Mouse (Mus musculus) hindbrain, embryonic 13.5 days (tissue): Measurements from ENCODE around the gene Usp39. TPM values are rescaled to one million over a fixed set of nuclear protein-coding genes. Genes with fewer than 3 reads are reported as not detected.

Experiments
- ATAC-seq: fragments of 200-750 bp; cut with Nextera tagmentation; 2 replicates; pipeline ENCODE4 v1.8.0; 2017; ENCODE audit warnings: moderate TSS enrichment; ENCODE audit not compliant: low FRiP score
- H3K27ac ChIP-seq: fragments of 300-500 bp; sonication (generic); 2 replicates; pipeline ENCODE4 v1.5.1; 2015; ENCODE audit warnings: inconsistent platforms, mild to moderate bottlenecking, moderate library complexity
- H3K27me3 ChIP-seq: fragments of 300-500 bp; sonication (generic); 2 replicates; pipeline ENCODE4 v1.6.1; 2015; ENCODE audit warnings: mild to moderate bottlenecking, inconsistent platforms
- H3K36me3 ChIP-seq: fragments of 300-500 bp; sonication (generic); 2 replicates; pipeline ENCODE4 v1.6.1; 2015; ENCODE audit warnings: mild to moderate bottlenecking, inconsistent platforms
- H3K4me1 ChIP-seq: fragments of 300-500 bp; sonication (generic); replicated peaks from 2 replicates; pipeline ENCODE4 v1.6.1; 2015; ENCODE audit warnings: inconsistent platforms
- H3K4me2 ChIP-seq: fragments of 300-500 bp; sonication (generic); 2 replicates; pipeline ENCODE4 v1.6.1; 2015; ENCODE audit warnings: inconsistent platforms, mild to moderate bottlenecking, moderate library complexity
- H3K4me3 ChIP-seq: fragments of 300-500 bp; sonication (generic); 2 replicates; pipeline ENCODE4 v1.5.1; 2015; ENCODE audit warnings: mild to moderate bottlenecking, inconsistent platforms
- H3K9ac ChIP-seq: fragments of 300-500 bp; sonication (generic); 2 replicates; pipeline ENCODE4 v1.6.1; 2015; ENCODE audit warnings: mild to moderate bottlenecking, inconsistent platforms
- H3K9me3 ChIP-seq: fragments of 300-500 bp; sonication (generic); 2 replicates; pipeline ENCODE4 v1.6.1; 2016; ENCODE audit warnings: inconsistent platforms
- WGBS: fragments of 180-500 bp; shearing (Covaris S2); methylation state at CpG from one replicate; pipeline ENCODE4 v1.1.7; 2015; 5-methylcytosine and 5-hydroxymethylcytosine counted together
- polyA plus RNA-seq: library from polyadenylated mRNA; unstranded; fragments of >200 nt; fragmentation: Nextera tagmentation; extraction: Ambion mirVana; gene quantifications from 2 replicates; pipeline ENCODE4 v1.2.1, GENCODE M21; 2015

Gene Usp39
- polyA plus RNA-seq, 1 experiment from 2014 or later = 46.7 TPM

DNA sequence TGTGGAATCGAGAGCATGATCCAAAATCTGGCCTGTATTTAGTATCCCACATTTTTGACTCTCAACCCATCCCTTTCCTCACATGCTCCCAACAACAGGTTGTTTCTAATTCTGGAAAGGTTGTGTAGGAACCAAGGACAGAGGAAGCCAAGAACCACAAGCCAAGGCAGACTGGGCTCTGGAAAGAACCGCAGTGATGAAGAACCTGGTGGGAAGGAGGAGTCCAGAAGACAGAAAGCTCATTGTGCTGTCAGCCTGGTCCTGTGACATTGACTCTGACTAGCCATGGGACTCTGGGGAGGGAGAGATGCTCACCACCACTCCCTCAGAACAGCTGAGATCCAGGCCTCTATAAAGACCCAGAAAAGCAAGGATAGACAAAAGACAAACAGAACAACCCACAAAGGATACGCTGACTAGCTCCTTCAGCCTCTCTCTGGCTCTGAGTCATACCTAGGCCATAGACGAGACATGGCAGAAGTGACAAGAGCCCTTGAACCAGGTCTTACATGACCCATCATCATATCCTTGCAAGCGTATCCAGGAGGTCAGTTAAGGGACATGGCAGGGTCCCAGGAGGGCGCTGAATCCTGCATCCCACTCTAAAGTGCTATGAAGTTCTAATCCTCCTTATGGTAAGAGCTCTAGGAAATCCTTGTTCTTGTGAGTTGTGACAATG, 38.3 kb upstream of the Usp39 start:
- H3K36me3 ChIP-seq = no peaks in the 10 kb centered on the region
- H3K27ac ChIP-seq = no peak overlapping the region
- H3K4me1 ChIP-seq = peaks cover 8% of the 10 kb centered on the region
- H3K4me3 ChIP-seq = no peak overlapping the region
- no peaks in the 10 kb centered on the region for H3K9me3 ChIP-seq
- 85% methylated on average over 6 of the region's 6 CpGs for WGBS
- ATAC-seq = no peak
- no peak overlapping the region for H3K9ac ChIP-seq
- H3K27me3 ChIP-seq = peaks cover 39% of the 10 kb centered on the region
- no peak overlapping the region for H3K4me2 ChIP-seq

- Histone ChIP-seq H3K36me3 (no peaks in the 10 kb centered on the region), H3K9me3 (no peaks in the 10 kb centered on the region), H3K4me1 (peaks cover 8% of the 10 kb centered on the region), H3K9ac (no peak overlapping the region), H3K27ac (no peak overlapping the region), H3K4me3 (no peak overlapping the region), H3K27me3 (peaks cover 35% of the 10 kb centered on the region), H3K4me2 (no peak overlapping the region)
- no peak for ATAC-seq
- 85% methylated on average over 6 of the region's 6 CpGs for WGBS
Observed at GRCm38 (mm10) chr6:72382494-72382893, 37.5 kb upstream of the Usp39 start.

GRCm38 (mm10) chr6:72380131-72380770, 35.3 kb upstream of the Usp39 start, which contains the start of gene Vamp5:
Vamp5 (minus strand) TSS chr6:72380468.
- 2% methylated on average over 48 of the region's 49 CpGs for WGBS
- Histone ChIP-seq H3K27ac (no peak within 1 kb of the TSS), H3K4me2 (peak within 1 kb of the TSS; percentile 59), H3K4me1 (peaks cover 8% of the 10 kb centered on the region), H3K36me3 (no peaks in the 10 kb centered on the region), H3K27me3 (peaks cover 34% of the 10 kb centered on the region), H3K9ac (peak within 1 kb of the TSS; percentile 70), H3K4me3 (peak within 1 kb of the TSS; percentile 43), H3K9me3 (no peaks in the 10 kb centered on the region)
- ATAC-seq = no peak

DNA sequence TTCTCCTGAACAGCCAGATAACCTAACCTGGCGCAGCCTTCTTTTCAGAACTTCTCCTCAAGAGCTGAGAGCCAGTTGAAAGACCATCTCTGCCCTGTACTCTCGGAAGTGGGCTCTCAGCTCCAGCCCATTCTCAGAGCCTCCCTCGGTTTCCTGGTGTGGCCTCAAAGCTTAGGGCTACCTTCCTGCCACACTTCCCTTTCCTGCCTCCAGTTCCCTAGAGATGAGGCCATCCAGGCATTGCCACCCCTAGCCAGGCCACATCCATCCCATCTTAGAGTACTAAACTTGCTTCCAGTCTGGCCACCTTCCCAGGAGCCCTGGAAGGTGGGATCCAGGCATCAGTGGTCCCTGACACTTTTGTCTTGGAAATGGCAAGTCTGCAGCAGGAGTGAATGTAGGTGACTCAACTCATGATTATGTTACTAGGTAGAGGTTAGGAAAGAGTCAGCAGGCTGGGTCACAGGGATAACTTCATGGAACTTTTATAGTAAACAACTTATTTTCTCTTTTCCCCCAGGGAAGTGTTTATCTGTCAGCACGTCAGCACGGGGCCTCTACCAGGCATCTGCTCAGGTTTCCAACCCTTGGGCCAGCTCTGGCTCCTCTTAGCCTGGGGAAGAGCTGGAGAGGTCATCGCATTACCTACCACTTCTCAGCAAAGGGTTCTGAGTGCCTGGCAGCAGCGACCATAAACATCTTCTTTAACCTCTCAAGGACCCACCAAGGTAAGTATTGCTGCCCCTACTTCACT, 34.6 kb upstream of the Usp39 start:
- WGBS = 42% methylated on average over 7 of the region's 7 CpGs
- no peaks in the 10 kb centered on the region for H3K36me3 ChIP-seq
- peak overlapping the region; percentile 43; the same call in 1 of the 2 replicates for H3K4me3 ChIP-seq
- H3K4me1 ChIP-seq = peaks cover 8% of the 10 kb centered on the region
- no peak overlapping the region for H3K27ac ChIP-seq
- peaks cover 34% of the 10 kb centered on the region for H3K27me3 ChIP-seq
- ATAC-seq = no peak
- H3K4me2 ChIP-seq = peak overlapping the region; percentile 59
- no peaks in the 10 kb centered on the region for H3K9me3 ChIP-seq
- H3K9ac ChIP-seq = peak overlapping the region; percentile 70; the same call in 1 of the 2 replicates

- Histone ChIP-seq H3K9me3 (no peaks in the 10 kb centered on the region), H3K36me3 (no peaks in the 10 kb centered on the region), H3K4me3 (no peak overlapping the region), H3K27ac (no peak overlapping the region), H3K9ac (no peak overlapping the region), H3K4me1 (peaks cover 8% of the 10 kb centered on the region), H3K27me3 (peaks cover 34% of the 10 kb centered on the region), H3K4me2 (no peak overlapping the region)
- 84% methylated on average over 8 of the region's 8 CpGs for WGBS
- no peak for ATAC-seq
Observed at GRCm38 (mm10) chr6:72378510-72379234, 33.7 kb upstream of the Usp39 start.

GRCm38 (mm10) chr6:72374820-72375563, 30.0 kb upstream of the Usp39 start:
- Histone ChIP-seq H3K4me1 (peaks cover 5% of the 10 kb centered on the region; the same call in 1 of the 2 replicates), H3K27ac (no peak overlapping the region), H3K27me3 (peaks cover 16% of the 10 kb centered on the region), H3K4me2 (no peak overlapping the region), H3K36me3 (no peaks in the 10 kb centered on the region), H3K4me3 (no peak overlapping the region), H3K9ac (no peak overlapping the region), H3K9me3 (no peaks in the 10 kb centered on the region)
- ATAC-seq = no peak
- 85% methylated on average over 15 of the region's 15 CpGs for WGBS

DNA sequence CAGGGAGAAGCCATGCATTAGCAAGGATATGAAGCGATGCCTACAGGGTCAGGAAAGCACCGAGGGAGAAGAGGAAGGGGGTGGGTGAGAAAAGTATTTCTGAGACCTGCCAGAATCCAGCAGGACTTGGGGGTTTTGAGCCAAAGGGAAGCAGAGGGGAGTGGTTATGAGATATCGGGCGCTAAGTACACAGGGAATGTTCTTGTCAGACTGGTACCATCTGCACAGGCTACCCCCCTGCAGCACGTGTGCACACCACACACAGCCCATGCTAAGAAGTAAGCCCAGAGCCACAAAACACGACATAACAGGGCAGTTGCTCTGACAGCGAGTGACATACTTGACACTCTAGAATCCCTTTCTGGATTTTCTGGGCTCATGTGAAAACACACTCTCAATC, 29.2 kb upstream of the Usp39 start:
- Histone ChIP-seq H3K27me3 (peaks cover 9% of the 10 kb centered on the region), H3K4me2 (no peak overlapping the region), H3K9ac (no peak overlapping the region), H3K36me3 (no peaks in the 10 kb centered on the region), H3K27ac (no peak overlapping the region), H3K4me3 (no peak overlapping the region), H3K9me3 (no peaks in the 10 kb centered on the region), H3K4me1 (0 out of 2 replicates have a peak, but pooled peaks cover 4% of the 10 kb centered on the region)
- no peak for ATAC-seq
- WGBS = 73% methylated on average over 7 of the region's 7 CpGs

DNA sequence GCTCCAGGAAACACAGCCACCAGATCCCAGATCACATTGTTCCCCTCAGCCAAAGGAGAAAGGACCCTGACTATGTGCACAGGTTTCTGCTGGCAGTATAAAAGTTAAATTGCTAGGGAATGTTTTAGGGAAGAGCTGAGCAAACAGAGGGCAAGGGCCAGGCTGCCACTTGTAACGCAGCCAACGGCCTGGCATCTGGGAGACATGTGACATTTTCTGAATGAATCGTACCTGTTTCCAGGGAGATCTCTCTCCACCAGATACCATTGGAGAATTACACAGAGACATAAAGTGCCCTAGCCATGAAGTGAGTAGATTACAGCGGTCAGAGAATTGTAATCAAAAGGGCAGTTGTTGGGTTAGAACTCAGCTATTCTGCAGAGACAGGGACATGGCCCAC, 28.2 kb upstream of the Usp39 start:
- H3K4me2 ChIP-seq = no peak overlapping the region

DNA sequence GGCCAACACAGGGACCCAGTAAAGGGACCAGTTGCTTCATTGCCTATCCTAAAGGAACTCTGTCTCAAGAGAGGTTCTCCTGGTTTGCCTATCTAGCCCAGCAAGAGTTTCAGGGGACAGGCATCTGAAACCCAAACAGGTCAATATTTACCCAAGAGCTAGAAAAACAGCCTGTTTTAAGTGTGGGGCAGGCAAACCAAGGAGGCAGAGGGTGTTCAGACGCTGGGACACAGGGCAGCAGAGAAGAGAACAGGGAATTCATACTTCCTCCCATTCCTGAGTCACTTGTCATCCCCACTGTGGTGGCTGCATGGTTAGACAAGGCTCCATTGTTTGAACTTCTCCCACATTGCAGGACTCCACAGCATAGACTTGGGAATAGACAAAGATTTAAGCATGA, 26.6 kb upstream of the Usp39 start:
- WGBS = 33% methylated on average over 1 of the region's 1 CpGs
- H3K27me3 ChIP-seq = no peaks in the 10 kb centered on the region
- no peak overlapping the region for H3K4me3 ChIP-seq
- no peak overlapping the region for H3K9ac ChIP-seq
- H3K36me3 ChIP-seq = no peaks in the 10 kb centered on the region
- ATAC-seq = no peak
- H3K4me2 ChIP-seq = no peak overlapping the region
- H3K9me3 ChIP-seq = no peaks in the 10 kb centered on the region
- no peak overlapping the region for H3K27ac ChIP-seq
- H3K4me1 ChIP-seq = 0 out of 2 replicates have a peak, but pooled peaks cover 4% of the 10 kb centered on the region

More for the DNA sequence above, 28.2 kb upstream of the Usp39 start:
- Histone ChIP-seq H3K27me3 (no peaks in the 10 kb centered on the region), H3K36me3 (no peaks in the 10 kb centered on the region), H3K4me3 (no peak overlapping the region), H3K27ac (no peak overlapping the region), H3K9ac (no peak overlapping the region), H3K9me3 (no peaks in the 10 kb centered on the region), H3K4me1 (0 out of 2 replicates have a peak, but pooled peaks cover 4% of the 10 kb centered on the region)
- ATAC-seq = no peak
- WGBS = 90% methylated on average over 4 of the region's 4 CpGs

DNA sequence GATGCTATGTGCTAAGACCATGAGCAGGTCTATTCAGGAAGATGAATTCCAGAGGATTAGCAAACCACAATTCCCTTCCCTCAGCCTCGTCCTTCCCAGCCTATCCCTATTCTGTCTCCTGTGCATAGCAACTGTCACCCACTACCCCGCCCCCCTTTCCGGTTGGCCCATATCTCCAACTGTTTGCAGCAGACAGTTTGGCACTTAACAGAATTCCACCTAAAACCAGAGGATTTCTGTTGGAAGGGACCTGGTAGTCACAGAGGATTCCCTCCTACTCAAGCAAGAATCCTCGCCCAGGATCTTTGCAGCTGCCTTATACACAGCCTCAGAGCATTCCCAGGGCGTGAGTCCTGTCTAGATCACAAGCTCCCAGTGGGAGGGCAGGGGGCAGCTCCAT, 26.2 kb upstream of the Usp39 start:
- H3K9me3 ChIP-seq = no peaks in the 10 kb centered on the region
- H3K27ac ChIP-seq = no peak overlapping the region
- H3K36me3 ChIP-seq = no peaks in the 10 kb centered on the region
- ATAC-seq = no peak
- H3K4me3 ChIP-seq = no peak overlapping the region
- WGBS = 51% methylated on average over 5 of the region's 5 CpGs
- H3K9ac ChIP-seq = no peak overlapping the region
- 0 out of 2 replicates have a peak, but pooled peaks cover 4% of the 10 kb centered on the region for H3K4me1 ChIP-seq
- H3K4me2 ChIP-seq = no peak overlapping the region
- H3K27me3 ChIP-seq = no peaks in the 10 kb centered on the region

- 82% methylated on average over 12 of the region's 12 CpGs for WGBS
- ATAC-seq = no peak
- no peaks in the 10 kb centered on the region for H3K9me3 ChIP-seq
- H3K27me3 ChIP-seq = no peaks in the 10 kb centered on the region
- H3K27ac ChIP-seq = no peak overlapping the region
- no peak overlapping the region for H3K4me2 ChIP-seq
- 0 out of 2 replicates have a peak, but pooled peaks cover 4% of the 10 kb centered on the region for H3K4me1 ChIP-seq
- no peak overlapping the region for H3K9ac ChIP-seq
- no peak overlapping the region for H3K4me3 ChIP-seq
- no peaks in the 10 kb centered on the region for H3K36me3 ChIP-seq
Observed at GRCm38 (mm10) chr6:72370091-72370490, 25.1 kb upstream of the Usp39 start.
